Mouse (Mus musculus): ENCODE data around the gene Taok1.

Taok1 gene

DNA sequence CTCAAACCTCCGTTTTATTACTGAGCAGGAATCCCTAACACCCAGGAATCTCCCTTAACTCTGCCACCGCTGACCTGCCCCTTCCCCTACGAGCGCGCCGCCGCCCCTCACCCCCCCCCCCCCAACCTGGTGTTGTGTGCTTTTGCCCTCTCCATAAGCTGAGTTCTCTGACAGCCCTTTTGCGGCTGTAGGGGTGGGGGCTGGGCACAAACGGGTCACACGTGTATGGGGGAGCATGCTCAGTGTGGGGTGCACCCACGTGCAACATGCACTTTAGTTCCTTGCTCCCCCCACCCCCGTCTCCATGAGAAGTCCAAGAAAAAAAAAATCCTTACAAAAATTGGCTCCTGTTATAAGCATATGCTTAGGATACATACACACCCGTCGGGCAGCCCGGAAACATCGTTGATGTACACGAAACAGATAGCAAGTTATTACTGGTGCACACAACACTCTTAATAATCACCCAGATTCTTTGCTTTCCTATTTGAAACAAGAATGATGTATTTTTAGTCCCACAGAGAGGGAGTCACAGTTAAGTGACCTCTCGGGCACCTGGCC, 115.2 kb downstream of the Taok1 start:
- ATAC-seq (ENCODE audit: low TSS enrichment), result no peak

DNA sequence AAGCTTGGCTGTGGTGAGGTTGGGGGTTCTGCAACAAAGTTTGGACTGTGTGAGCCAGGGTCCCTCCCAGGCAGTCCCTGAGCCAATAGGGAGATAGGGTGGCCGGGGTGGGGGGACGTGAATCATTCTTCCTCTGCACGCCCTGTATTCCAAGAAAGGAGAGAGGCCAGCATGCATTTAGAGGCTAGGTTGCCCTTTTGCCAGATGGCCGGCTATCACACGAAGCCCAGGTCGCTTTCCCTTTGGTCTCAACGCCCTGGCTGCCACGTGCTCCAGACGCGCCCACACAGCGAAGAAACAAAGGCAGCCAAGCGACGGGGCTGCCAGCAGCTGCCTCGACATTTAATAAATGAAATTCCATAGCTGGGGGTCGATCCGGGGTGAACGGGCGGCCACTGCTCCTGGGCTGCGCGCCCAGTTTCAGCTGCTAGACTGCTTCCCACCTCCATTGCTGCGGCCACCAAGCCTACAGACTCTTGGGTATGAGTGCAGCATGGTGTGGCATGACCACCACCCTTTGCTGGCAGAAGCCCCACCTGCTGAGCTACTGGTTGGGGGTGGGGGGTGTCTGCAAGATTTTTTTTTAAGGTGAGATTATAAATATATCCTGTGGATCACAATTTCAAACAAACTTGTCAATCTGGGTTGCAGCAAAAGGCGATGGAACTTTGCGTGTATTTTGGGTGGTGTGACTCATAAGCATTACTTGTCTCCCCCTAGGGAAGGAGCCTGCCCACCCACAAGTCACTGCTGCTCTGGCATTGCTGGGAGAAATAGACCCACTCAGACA, 115.9 kb downstream of the Taok1 start:
- no peak for ATAC-seq (ENCODE audit: low TSS enrichment)

DNA sequence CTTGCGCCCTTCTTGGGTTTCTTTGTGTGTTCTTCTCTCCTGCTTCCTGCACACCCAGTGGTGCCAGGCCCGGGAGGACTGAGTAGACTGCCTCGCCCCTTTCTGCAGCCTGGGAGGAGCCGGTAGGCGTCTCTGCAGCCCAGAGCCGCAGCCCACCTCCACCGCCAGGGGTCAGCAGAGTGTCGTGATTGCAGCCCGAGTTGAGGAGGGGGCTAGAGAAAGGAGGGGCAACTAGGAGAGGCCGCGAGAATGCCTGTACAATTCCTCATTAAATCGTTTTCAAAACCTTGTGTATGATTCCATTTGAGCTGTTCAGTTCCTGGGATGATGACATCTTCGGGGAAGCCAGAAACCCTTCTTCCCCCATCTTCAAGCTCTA, 116.5 kb downstream of the Taok1 start:
- peak; percentile 34 for ATAC-seq (ENCODE audit: low TSS enrichment)

DNA sequence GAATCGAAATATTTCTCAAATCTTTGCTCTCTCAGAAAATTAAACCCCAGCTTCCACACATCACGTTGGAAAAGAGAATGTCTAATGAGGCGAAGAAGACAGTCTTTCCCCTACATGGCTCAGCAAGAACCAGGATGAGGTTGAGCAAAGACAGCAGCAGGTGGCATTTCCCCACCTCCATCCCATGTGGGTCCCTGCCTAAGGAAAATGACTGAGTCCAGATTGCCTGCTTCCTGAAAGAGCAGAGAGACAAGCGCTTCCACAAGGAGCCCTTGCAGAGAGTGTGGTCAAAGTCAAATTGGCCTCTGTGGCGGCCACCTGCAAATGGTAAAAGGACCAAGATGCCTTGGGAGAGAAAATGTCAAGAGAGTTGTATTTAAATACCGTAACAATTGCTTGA, 117.2 kb downstream of the Taok1 start:
- no peak for ATAC-seq (ENCODE audit: low TSS enrichment)

DNA sequence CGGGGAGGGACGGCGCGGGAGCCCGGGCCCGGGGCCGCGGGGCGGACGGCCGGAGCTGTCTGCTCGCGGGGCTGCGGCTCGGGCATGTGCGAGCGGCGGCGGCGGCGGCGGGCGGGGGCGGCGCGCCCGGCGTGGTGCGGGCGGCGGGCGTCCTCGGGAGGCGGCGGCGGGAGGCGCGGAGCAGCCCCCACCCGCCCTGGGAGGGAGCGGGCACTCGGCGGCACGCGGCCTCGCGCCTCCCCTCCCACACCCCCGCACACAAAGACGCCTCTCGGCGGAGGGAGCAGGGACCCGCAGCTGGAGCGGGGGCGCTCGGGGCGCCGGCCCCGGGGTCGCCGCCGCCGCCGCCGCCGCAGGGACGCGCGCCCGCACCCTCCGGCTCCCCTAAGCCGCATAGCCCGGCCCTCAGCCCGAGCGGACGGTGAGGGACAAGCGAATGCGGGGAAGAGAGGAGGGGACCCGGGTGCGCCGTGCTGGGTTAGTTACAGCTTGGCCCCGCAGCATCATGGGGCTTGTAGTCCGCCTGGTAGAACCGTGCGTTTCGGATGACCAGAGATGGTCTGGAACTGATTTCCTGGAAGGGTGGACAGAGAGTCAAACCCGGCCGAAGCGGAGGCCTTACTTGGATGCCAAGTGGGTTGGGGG, 117.9 kb downstream of the Taok1 start, which contains the start of gene Ankrd13b:
TSS of gene Ankrd13b (minus strand) at position 88 of the 645 bp plus-strand sequence.
- ATAC-seq (ENCODE audit: low TSS enrichment), result peak; percentile 33

DNA sequence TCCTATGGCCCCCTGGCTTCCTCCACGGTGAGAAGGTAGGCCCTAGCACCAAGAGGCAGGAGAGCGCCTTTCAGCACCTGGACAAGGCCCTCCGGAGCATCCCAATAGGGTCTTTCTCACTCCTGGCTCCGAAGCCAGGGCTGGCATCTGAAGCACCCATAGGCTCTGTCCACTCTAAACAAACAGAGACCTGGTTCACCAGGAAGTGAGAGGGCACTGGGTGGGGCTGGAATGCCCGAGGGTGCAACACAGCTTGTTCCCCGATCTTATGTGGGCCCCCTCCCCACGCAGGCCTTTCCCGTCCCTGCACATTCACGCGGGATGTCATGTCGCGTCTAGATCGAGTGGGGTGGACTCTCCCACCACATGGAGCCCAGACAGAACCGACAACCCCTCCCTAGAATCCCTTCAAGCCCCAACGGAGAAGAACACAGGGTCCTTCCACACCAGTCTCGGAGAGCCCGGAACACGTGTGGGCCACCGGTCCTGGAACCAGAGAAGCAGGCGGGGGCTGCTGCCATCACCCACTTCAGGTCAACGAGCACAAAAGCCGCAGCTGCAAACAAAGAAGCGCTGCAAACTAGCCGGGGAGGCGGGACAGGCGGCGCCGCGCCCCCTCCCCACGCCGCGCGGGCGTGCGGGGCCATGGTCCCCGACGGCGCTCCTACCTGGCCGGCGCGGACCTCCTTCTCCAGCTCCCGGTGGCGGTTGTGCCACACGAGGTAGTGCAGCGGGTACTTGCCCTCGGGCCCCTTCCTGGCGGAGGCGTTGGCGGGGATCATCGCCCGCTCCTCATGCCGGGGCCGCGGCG, 118.6 kb downstream of the Taok1 start:
- no peak for ATAC-seq (ENCODE audit: low TSS enrichment)

DNA sequence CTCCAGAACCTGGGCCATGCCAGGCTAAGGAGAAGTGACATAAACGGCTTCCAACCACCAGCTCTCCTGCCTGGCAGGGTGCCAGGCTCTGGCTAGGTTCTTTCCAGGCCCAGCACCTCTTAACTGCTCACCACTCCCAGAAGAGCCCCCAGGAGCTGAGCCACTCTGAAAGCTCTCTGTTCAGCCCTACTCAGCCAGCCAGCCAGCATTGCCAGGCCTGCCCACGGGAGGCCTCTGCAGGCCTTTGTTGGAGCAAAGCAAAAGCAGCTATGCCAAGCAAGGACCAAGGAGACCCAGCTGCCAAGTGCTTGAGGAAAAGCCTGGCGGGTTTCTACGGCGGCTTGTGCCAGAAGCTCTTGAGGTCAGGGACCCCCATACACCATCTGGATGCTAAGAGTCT, 120.8 kb downstream of the Taok1 start:
- peak; percentile 18; the same call in 1 of the 2 replicates for ATAC-seq (ENCODE audit: low TSS enrichment)

DNA sequence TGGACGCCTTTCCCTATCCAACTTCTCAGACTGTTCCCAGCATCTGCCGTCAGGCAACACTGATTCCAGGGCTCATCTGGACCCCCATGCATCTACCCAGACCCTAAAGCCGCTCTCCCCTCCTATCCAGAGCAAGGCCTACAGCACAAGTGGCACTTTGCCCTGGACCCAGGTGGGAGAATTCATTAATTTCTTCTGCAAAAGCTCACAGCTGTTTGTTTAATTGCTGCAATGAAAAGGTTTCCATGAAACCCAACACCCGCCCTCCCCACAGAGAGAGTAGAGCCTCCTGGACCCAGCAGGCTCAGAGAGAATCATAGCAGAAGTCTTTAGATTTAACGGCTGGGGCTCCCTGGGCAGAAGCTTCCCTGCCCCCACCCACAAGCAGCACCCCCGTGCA, 122.4 kb downstream of the Taok1 start:
- ATAC-seq (ENCODE audit: low TSS enrichment), result no peak

DNA sequence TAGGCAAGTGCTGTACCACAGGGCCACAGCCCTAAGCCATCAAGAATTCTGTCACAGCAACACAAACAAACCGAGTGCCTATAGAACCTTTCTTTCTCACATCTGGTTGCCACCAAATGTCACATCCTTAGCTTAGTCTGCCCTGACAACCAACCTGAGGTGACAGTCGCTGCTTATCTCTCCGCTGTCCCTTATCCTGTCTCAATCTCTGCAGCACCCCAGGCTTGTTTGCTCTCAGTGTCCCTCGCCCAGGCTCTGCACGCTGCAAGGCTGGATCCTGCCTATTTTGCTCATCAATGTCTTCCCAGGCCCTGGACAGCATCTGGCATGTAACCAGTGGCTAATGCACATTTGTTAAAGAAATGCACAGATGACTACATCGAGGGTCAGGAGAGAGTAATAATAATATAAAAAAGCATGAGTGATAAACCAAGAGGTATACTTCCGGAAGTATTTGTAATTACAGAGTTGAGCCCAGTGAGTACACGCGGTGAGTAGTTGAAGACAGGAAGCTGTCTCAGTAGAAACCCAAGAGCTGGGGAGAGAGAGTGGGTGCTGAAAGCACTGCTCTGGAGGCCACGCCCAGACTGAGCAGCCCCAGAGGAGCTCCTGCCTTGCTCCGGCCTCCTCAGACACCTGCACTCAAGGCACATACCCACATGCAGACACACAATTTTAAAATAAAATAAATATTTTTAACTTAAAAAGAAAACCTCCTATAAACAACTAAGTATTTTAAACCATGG, 123.9 kb downstream of the Taok1 start:
- ATAC-seq (ENCODE audit: low TSS enrichment), result no peak

DNA sequence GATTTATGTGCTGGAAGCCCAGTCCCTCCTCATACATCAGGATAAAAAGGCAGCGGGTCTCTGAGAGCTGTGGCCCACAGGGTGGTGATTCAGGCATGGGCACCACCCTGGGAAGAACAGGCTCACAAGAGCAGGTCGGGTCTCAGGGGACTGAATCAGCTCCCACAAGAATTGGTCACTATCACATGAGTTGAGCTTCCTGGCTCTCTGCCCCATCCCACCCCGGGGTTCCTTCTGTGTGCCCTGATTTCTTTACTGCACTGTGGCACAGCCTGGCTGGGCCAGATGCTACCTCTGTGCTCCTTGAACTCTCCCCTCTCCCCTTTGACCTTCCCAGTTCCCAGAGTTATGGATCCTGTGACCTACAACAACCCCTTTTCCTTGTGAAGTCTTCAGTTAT, 124.6 kb downstream of the Taok1 start:
- no peak for ATAC-seq (ENCODE audit: low TSS enrichment)
